Mouse (Mus musculus) forebrain, embryonic 16.5 days (tissue): ENCODE measurements around the gene Robo3. TPM values are rescaled to one million over a fixed set of nuclear protein-coding genes. Genes with fewer than 3 reads are reported as not detected.

Experiments
- ATAC-seq: fragments of 200-750 bp; cut with Nextera tagmentation; 2 replicates; pipeline ENCODE4 v1.8.0; 2017; ENCODE audit warnings: mild to moderate bottlenecking, moderate library complexity
- H3K27ac ChIP-seq: fragments of 300-500 bp; sonication (generic); 2 replicates; pipeline ENCODE4 v1.5.1; 2014; ENCODE audit warnings: low read length, control low read depth
- H3K27me3 ChIP-seq: fragments of 300-500 bp; sonication (generic); replicated peaks from 2 replicates; pipeline ENCODE4 v1.6.1; 2014; ENCODE audit warnings: low read length; ENCODE audit not compliant: control insufficient read depth, insufficient read depth
- H3K36me3 ChIP-seq: fragments of 300-500 bp; sonication (generic); 2 replicates; pipeline ENCODE4 v1.6.1; 2014; ENCODE audit not compliant: control insufficient read depth, insufficient read depth
- H3K4me1 ChIP-seq: fragments of 300-500 bp; sonication (generic); replicated peaks from 2 replicates; pipeline ENCODE4 v1.6.1; 2014; ENCODE audit warnings: low read length; ENCODE audit not compliant: control insufficient read depth, insufficient read depth
- H3K4me2 ChIP-seq: fragments of 300-500 bp; sonication (generic); 2 replicates; pipeline ENCODE4 v1.6.1; 2014; ENCODE audit warnings: mild to moderate bottlenecking, low read length, control low read depth
- H3K4me3 ChIP-seq: fragments of 300-500 bp; sonication (generic); replicated peaks from 2 replicates; pipeline ENCODE4 v1.5.1; 2014; ENCODE audit warnings: mild to moderate bottlenecking, low read length, control low read depth
- H3K9ac ChIP-seq: fragments of 300-500 bp; sonication (generic); replicated peaks from 2 replicates; pipeline ENCODE4 v1.6.1; 2014; ENCODE audit warnings: low read depth, low read length, control low read depth
- H3K9me3 ChIP-seq: fragments of 300-500 bp; sonication (generic); 2 replicates; pipeline ENCODE4 v1.6.1; 2016; ENCODE audit warnings: low read length; ENCODE audit not compliant: control insufficient read depth
- WGBS: fragments of 180-500 bp; shearing (Covaris S2); extraction: QIAGEN DNeasy Blood & Tissue Kit; methylation state at CpG from one replicate; pipeline ENCODE4 v1.1.7; 2014; 5-methylcytosine and 5-hydroxymethylcytosine counted together
- polyA plus RNA-seq: library from polyadenylated mRNA; unstranded; fragments of >200 nt; fragmentation: Nextera tagmentation; extraction: Ambion mirVana; gene quantifications from 2 replicates; pipeline ENCODE4 v1.2.1, GENCODE M21; 2015

Gene Robo3
- polyA plus RNA-seq, 1 experiment from 2014 or later, result 3.3 TPM

GRCm38 (mm10) chr9:37365706-37366105 lies 67.3 kb downstream of the Robo3 start:
- Histone ChIP-seq H3K9me3 (no peaks in the 10 kb centered on the region), H3K4me2 (no peak overlapping the region), H3K27me3 (no peaks in the 10 kb centered on the region), H3K27ac (no peak overlapping the region), H3K9ac (no peak overlapping the region), H3K4me3 (no peak overlapping the region), H3K36me3 (no peaks in the 10 kb centered on the region), H3K4me1 (no peaks in the 10 kb centered on the region)
- WGBS, result 76% methylated on average over 5 of the region's 5 CpGs
- ATAC-seq, result no peak

Other genes with a start within 250 kb of the Robo3 start
- gene Tmem218, start 225.0 kb downstream of the Robo3 start, polyA plus RNA-seq, result 9.7 and 11.0 TPM in 2 replicates
- gene Slc37a2, start 177.5 kb downstream of the Robo3 start, polyA plus RNA-seq, result 1.0 and 1.3 TPM in 2 replicates
- gene Ccdc15, start 84.8 kb downstream of the Robo3 start, polyA plus RNA-seq, result 8.3 and 9.9 TPM in 2 replicates
- gene Hepacam, start 65.9 kb downstream of the Robo3 start, polyA plus RNA-seq, result 6.3 and 6.6 TPM in 2 replicates
- gene Robo4, start 31.3 kb downstream of the Robo3 start, polyA plus RNA-seq, result 4.5 and 4.6 TPM in 2 replicates
- gene Msantd2, start 56.1 kb upstream of the Robo3 start, polyA plus RNA-seq, result 34.0 and 34.8 TPM in 2 replicates
- 42.4 and 44.6 TPM in 2 replicates for gene Esam, start 94.8 kb upstream of the Robo3 start, polyA plus RNA-seq
- gene Vsig2, start 106.0 kb upstream of the Robo3 start, polyA plus RNA-seq, result 0.86 and 0.89 TPM in 2 replicates
- 19.0 and 25.9 TPM in 2 replicates for gene Nrgn, start 119.7 kb upstream of the Robo3 start, polyA plus RNA-seq
- 9.2 and 9.4 TPM in 2 replicates for gene Siae, start 122.5 kb upstream of the Robo3 start, polyA plus RNA-seq
- 6.1 and 6.9 TPM in 2 replicates for gene Spa17, start 180.5 kb upstream of the Robo3 start, polyA plus RNA-seq
- 79.2 and 80.7 TPM in 2 replicates for gene Tbrg1, start 224.1 kb upstream of the Robo3 start, polyA plus RNA-seq
- gene Panx3, start 236.0 kb upstream of the Robo3 start, polyA plus RNA-seq, result 0.96 TPM in 1 of 2 replicates, not detected in the other